Mouse (Mus musculus): Measurements from ENCODE around the gene Sult2b1. TPM values are rescaled to one million over a fixed set of nuclear protein-coding genes. Genes with fewer than 3 reads are reported as not detected.

Gene Sult2b1
- total RNA-seq, 4 experiments from 2014 or later, result 9.9 to 12.5 (median 11.3) TPM

DNA sequence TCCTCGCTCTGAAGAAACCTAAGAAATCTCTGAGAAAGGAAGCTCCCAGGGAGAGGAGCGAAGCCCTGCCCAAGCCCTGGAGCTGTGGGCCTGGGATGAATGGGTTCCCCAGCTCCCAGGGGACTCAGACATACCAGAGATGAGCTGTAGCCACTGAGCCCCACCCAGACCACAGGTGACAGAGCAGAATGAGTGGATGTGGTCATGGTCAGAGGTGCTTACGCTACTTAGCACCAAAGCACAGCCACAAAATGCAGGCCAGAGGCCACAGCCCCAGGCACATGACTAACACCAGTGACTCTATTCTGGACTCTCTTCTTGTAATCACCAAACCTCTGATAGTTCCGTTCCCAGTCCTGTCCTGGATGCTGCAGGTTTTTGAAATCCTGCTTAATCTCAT lies 13.4 kb downstream of the Sult2b1 start:
- DNase-seq (ENCODE audit: low spot score in 2 of 2), result no peak

DNA sequence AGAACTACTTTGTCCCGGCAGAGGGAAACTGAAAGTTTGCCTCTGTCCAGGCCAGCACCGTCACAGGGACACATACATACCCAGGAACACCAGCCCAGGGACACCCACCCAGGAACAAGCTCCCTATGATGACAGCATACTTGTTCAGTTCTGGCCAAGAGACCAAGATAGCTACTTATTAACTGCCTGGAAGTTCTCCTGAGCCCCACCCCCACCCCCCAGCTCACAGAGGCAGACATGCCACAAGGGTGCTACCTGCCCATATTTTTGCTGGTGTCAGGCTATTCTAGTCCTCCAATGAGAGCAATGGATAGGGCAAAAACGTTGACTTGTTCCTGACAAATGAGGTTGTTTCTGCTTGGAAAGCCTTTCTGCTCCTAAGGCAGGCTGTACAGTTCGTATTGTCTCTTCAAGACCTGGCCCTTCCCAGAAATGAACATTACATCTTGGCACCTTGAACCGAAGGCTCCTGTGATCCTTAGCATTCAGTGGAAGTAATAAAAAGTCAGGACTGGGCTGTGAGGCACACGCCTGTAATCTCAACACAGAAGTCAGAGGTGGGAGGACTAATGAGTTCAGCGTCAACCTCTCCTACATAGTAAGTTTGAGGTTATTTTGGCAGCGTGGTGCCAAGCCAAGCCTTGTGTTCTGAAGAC lies 13.9 kb downstream of the Sult2b1 start:
- DNase-seq (ENCODE audit: low spot score in 2 of 2), result no peak

DNA sequence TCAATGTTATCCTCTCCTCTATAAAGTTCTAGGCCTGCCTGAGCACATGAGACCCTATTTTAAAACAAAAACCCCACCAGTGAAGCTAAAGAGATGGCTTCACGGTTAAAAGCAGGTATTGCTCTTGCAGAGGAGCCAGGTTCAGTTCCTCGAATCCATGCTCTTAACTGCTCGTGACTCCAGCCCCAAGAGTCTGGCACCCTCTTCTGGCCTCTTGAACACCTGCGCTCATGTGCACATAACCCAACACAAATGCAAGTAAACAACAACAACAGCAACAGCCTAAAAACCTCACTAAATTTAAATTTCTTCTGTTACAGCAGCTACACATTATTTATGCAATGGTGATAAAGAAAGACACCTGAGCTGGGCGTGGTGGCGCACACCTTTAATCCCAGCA lies 17.0 kb downstream of the Sult2b1 start:
- DNase-seq (ENCODE audit: low spot score in 2 of 2), result no peak

DNA sequence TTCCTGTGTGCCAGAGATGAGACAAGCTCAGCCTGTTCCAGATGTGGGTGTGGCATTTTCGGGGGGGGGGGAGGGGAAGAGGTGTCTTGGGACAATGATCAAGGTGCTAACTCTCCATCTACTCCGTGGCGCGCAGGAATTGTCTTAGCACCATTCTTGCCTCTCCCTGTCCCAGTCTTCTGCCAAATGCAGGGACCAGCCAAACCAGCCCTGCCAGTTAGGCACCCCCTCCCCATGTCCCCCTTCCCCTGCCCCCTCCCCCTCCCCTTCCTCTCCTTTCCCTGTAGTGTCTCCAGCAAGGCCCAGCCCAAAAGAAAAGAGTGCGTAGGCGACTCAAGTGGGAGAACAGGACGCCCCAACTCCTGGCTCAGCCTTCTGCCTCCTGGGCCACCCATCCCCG lies 17.7 kb downstream of the Sult2b1 start:
- DNase-seq (ENCODE audit: low spot score in 2 of 2), result no peak

DNA sequence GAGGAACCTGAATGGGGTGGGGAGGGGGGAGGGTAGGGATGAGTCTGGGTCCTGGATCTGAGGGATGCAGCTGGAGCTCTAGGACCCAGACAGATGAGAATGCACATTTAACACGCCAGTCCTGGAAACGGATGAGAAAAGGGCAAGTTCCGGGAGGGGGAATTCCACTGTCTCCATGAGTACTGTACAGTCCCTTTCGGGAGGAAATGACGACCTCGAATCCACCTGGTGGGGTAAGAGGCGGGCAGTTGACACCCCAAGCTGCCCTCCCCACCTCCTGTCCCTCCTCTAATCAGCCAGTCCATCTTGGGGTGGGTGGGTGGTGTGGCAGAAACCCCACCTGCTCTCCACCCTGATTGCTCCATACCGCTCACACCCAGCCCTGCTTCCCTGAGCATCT lies 18.5 kb downstream of the Sult2b1 start:
- no peak for DNase-seq (ENCODE audit: low spot score in 2 of 2)

DNA sequence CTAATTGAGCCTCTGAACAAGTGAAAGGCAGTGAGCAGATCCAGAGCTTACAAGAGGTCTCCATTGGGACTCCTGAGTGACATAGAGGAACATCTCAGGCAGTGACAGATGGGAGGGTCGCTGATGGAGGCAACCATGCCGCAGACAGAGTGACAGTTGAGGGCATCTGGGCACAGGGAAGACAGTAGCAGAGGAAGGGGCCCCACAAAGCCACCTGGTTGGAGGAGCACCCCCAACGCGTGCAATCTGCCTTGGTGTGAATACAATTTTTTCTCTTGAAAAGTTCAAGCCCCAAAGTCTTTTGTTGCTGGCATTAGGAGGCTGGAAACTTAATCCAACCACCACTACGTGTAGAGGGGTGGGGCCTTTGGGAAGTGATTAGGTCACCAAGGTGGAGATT lies 24.3 kb downstream of the Sult2b1 start:
- no peak for DNase-seq (ENCODE audit: low spot score in 2 of 2)

DNA sequence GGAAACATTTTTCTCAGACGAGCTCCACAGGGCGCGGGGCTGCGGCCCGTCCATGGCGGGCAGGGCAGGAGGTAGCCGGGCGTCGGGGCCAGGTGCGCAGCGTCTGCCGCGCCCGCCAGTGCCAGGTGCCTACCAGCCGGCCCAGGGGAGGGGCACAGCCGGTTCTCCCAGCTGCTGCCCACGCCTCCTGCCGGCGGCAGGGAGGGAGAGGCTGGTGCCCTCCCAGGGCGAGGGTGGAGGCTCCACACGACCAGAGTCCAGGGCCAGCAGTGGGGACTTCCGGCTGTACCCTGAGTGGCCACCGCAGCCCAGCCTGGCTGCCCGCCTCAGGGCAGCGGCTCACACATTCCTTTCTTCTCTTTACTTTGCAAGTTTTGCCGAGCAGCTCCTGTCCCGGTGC lies 25.1 kb downstream of the Sult2b1 start:
- no peak for DNase-seq (ENCODE audit: low spot score in 2 of 2)

DNA sequence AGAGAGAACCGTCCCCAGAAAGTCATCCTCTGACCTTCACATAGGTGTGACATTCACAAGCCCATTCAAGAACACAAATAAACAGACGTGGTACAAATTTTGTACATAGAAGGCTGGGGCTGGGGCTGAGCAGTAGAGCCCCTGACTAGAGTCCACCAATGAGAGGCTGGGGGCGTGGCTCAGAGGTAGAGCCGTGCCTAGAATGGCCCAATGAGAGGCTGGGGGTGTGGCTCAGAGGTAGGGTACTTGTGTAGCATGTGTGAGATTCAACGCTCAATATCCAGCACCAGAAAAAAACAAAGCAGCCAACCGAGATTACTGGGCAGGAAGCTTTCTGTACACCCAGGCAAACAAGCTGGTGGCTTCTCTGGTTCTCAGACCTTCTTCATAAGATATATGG lies 28.8 kb downstream of the Sult2b1 start:
- no peak for DNase-seq (ENCODE audit: low spot score in 2 of 2)

DNA sequence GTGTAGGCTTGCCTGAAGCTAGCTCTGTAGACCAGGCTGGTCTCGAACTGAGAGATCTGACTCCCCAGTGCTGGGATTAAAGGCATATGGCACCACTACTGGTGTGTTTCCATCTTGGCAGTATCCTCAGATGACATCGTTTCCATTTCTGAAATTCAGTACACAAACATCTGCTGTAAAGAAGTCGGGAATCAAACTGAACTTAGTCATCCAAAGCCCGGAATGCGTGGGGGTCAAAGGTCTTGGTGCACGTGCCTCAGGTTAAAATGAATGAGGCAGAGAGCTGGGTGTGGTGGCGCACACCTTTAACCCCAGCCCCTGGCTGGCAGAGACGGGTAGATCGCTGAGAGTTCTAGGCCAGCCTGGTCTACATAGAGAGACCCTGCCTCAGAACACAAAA lies 34.3 kb downstream of the Sult2b1 start:
- no peak for DNase-seq (ENCODE audit: low spot score in 2 of 2)

DNA sequence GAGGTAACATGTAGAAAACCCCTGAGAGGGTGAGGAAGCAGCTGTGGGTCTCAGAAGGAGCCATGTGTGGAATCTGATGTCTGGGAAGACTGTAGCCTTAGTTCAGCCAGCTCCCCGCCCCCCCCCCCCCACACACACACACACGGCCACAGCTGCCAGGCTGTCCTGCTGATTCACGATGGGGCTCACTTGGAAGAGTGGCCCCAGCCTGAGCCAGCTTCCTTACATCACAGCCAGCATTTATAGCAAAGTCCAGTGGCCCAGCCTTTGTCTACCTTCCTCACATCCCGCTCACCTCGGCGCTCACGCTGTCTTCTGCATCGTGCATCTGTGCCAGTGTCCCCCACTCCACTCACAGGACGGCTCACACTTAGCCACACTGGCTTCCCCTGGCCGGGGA lies 35.1 kb downstream of the Sult2b1 start:
- DNase-seq (ENCODE audit: low spot score in 2 of 2), result no peak

DNA sequence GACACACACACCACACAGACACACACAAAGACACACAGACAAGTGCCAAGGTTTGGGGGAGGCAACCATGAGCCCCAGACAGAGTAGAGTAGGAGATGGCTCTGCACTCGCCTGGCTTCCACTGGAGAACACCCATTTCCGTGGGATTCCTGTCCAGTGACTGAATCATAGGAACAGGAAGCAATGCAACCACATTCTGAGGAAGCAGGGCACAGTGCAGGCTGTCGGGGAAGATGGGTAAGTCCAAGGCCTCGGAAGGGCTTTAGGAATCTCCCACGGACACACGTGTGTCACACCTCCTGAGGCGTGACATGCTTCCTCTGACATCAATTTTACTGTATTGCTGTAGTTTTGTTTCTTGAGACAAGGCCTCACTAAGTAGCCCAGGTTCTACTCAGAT lies 36.4 kb downstream of the Sult2b1 start:
- no peak for DNase-seq (ENCODE audit: low spot score in 2 of 2)

DNA sequence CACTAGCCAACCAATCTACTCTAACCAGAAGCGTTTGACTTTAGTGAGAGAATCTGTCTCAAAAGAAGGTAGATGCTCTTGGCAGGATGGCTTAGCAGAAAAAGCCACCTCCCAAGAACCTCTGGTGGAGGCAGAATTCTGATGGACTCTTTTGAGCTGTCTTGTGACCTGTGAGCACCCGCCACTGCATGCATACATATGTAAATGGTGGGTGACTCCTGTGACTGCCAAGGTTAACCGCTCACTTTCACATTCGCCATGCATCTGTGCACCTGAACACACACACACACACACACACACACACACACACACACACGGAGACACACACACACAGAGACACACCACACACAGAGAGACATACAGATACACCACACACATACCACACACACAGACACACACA lies 37.0 kb downstream of the Sult2b1 start:
- DNase-seq (ENCODE audit: low spot score in 2 of 2), result no peak

DNA sequence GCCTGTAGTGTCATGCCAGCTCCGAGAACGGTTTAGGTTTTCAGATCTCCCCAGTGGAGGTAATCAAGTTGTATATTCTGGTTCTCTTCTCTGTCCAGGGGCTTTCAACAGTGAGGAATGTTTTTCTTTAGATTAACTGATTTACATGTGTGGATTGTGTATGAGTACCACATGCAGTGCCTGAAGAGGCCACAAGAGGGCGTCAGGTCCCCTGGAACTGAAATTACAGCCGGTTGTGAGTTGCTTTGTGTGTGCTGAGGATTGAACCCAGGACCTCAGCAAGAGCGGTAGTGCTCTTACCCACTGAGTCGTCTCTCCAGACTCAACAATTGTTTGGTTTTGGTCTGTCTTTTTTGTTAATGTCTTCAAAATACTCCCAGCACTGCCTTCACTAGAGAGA lies 38.0 kb downstream of the Sult2b1 start:
- DNase-seq (ENCODE audit: low spot score in 2 of 2), result no peak

DNA sequence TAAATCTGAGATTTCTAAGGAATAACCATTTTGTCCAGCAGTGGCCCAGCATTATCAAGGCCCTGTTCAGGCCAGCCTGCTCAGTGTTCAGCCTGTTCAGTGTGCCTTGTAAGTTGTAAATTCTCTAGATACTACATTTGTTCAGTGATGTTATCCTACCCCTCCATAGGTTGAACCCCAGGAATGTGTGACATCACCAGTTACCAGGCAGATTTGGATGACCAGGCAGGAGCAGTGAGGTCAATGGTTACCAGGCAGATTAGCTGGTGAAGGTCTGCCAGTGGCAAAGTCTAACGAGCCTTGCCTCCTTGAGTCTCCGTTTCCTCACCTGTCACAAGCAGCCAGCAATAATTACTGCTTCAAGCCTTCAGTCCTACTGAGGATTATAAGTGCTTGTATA lies 40.1 kb downstream of the Sult2b1 start:
- DNase-seq (ENCODE audit: low spot score in 2 of 2), result peak in 1 of 2 experiments; percentile 69

DNA sequence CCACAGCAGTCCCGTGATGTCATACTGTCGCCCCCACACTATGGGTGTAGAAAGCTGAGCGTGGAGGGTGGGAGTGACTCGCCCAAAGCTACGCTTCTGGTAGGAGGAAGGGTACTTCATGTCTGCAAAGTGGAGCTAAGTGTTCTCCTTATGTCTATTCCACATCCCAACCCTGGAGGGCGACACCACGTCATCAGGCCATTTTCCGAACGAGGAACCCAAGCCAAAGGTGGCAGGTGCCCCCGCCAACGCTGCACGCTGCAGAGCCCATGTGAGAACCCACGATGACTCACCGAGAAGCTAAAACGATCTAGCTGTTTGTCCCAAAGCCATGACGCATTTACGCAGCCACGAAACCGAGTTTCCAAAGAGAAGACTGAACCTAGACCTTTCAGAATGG lies 42.1 kb downstream of the Sult2b1 start:
- peak; percentile 87 to 89 for DNase-seq (ENCODE audit: low spot score in 2 of 2)

DNA sequence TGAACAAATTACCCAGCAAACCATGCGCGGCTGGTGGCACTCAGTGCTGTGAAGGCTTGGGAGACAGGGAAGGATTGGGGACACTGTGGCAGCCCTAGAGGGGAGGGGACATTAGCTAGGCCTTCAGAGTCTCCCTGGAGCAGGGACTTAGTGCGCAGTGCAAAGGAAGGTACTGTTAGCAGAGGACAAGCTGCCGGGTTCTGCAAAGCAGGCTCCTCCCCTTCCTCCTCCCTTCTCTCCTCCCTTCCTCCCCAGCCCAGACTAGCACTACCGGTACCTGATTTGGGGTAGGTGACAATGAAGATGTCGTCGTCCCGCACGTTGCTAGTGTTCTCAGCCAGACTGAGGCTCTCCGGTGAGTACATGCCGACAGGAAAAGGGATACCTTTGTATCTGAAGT lies 42.7 kb downstream of the Sult2b1 start:
- DNase-seq (ENCODE audit: low spot score in 2 of 2), result peak in 1 of 2 experiments; percentile 42

DNA sequence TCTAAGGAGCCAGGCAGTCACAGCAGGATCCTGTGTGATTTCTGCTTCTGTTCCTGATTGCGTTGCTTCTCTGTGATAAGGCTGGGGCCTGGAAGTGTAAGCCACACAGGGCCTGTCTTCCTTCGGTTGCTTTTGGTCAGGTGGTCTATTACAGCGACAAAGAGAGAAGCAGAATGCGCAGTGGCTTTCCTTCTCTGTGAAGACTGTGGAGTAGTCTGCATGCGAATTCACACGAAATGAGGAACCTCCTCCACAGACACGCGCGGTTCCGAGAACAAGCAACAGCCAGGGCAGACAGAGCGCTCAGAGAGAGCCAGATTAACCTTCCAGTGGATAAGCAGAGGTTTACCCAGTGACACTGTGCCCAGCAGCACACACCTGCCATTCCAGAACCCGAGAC lies 43.2 kb downstream of the Sult2b1 start:
- DNase-seq (ENCODE audit: low spot score in 2 of 2), result no peak

DNA sequence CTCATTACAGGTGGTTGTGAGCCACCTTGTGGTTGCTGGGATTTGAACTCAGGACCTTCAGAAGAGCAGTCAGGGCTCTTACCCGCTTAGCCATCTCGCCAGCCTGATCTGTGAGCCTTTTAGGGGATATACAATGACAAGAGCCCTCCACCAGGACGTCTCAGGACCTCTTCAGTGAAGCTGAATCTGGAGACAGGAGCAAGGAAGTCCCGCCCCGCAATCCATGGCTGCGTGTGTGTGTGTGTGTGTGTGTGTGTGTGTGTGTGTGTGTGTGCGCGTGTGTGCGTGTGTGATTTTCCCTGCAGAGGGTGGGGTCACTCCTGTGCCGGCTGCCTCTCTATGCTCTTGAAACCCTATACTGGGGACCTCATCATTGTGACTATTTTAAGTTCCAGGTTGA lies 44.6 kb downstream of the Sult2b1 start:
- no peak for DNase-seq (ENCODE audit: low spot score in 2 of 2)

DNA sequence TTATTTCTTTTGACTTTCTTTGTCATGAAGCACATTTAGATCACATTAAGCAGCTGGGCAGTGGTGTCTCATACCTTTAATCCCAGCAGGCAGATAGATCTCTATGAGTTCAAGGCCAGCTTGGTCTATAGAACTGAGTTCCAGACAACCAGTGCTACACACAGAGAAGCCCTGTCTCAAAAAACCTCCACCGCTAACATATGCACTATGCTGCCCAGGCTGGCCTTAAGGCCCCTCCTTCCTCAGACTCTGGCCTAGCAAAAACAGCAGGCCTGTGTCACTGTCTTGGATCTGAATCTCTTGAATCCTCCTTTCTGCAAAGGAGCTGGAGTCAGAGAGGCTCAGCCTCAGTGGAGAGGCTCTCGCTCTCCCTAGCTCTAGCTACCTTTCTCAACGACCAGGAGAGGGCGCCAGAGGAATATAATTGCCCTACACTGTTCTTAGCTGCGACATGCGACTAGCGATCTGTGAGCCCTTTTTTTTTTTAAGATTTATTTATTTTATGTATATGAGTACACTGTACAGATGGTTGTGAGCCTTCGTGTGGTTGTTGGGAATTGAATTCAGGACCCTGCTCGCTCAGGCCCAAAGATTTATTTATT lies 45.2 kb downstream of the Sult2b1 start:
- peak; percentile 70 to 85 for DNase-seq (ENCODE audit: low spot score in 2 of 2)

DNA sequence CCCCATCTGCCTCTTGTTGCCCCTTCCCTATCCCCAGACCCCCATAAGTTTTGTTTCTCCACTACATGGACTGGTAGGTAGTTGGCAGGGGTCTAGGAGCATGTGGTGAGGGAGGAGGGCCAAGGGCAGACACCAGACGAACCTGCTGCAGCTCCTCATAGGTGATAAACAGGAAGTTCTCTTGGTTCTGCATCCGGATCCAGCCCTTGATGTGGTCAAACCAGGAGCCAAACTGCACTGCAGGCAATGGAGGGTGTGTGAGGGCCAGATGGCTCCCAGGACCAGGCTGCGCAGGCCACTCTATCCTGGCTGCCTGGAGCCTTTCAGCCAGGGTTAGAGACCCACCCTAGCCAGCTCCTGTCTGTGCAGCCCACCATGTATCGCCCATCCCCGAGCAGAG lies 51.0 kb downstream of the Sult2b1 start:
- DNase-seq (ENCODE audit: low spot score in 2 of 2), result no peak

DNA sequence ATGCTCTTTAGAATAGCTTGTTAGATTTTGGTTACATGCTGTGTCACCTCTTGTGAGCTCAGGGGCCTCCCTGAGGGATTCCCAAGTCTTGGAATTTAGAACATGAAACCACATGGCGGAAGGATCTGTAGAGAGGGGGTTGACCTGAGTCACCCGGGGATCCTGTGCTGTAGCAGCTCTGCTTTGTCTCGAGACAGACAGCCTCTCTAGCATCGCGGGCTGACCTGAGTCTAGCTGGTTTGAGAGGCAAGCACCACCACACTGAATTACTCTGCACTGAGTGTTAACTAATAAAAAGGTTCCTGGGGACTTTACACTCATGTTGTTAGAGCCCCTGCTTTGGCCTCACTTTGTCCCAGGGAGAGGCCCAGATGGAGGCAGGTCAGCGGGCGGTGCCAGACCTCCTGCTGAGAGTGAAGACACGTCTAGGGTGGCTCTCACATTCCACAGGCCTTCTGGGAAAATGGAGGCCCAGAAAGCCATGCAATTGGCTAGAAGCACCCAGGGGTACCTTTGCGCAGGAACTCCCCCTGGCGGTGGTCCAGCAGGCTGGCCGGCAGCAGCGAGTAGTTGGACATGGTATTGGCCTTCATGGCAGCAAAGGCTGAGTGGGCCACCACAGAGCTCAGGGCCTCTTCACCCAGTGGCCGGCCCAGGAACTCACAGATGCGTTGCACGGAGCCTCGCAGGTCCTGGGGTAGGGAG lies 53.6 kb downstream of the Sult2b1 start:
- DNase-seq (ENCODE audit: low spot score in 2 of 2), result no peak

DNA sequence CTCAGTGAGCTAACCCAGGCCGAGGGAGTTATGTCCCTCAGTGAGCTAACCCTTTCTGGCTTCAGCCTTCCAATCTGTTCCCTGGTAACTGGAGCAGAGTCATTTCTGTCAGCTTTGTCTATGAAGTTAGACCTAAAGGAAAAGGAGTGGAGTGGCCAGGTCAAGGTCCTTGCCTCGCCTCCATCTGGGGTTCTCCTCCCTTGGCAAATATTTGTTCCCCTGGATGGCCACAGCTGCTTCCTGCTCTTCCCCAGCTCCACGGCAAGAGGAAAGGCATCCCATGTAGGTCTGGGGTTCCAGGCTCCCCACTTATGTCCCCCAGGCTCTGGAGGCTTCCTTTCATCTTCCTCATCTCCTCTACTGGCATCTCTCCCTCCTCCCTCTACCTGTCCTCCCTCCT lies 56.8 kb downstream of the Sult2b1 start:
- DNase-seq (ENCODE audit: low spot score in 2 of 2), result no peak

DNA sequence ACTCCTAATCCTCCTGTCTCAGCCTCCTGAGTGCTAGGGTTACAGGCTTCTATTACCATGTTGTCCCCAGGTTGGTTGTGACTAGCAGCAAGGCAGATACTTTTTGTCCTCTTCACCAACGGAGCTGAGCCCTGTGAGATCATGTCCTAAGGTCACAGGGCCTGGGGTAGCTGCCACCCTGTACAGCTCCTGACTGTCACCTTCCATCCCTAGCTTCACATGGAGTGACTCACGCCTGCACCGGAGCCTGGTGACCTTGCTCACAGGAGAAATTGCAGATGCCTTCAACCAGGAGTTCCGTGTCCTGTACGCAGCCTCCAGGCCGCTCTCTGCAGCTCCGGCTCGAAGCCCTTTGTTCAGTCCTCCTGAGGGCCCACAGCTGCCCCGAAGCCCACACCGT lies 58.0 kb downstream of the Sult2b1 start:
- DNase-seq (ENCODE audit: low spot score in 2 of 2), result no peak

Measured in layer of hippocampus, adult 8-10 months (tissue).